Mouse (Mus musculus) Muller cell, postnatal 12 days (primary cell): ENCODE measurements around the gene Pck2.

Experiments
- DNase-seq: peaks from one replicate; pipeline ENCODE4 v3.0.0-alpha.2; 2015; ENCODE audit errors: inconsistent ontology term

Gene Pck2

GRCm38 (mm10) chr14:55527940-55528339 is 12.1 kb upstream of the Pck2 start:
- no peak for DNase-seq

DNA sequence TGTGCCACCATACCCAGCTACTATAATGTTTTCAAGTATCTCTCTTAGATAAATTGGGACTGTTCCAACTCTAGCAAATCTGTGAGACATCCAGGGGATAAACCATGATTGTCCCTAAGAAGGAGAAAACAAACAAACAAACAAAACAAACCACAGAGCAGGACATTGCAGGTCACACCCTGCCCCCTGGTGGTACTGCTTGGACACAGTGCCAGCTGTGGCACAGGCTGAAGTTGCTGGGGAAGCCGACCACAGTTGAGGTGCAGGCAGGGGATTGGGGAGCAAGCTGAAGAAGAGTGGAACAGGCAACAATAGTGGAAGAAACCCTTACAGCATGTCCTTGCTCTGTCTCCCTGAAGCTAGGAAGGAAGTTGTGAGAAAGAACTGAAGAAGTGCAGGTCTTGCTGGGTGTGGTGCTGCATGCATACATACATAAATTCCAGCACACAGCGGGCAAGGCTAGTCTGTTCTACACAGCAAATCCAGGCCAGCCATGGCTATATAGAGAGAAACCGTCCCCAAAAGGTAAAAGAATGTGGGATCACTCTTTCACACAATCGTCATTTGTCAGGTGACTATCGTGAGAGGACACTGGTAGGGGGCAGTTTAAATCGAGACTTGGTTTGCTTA is 3.8 kb upstream of the Pck2 start:
- DNase-seq: no peak

GRCm38 (mm10) chr14:55540787-55541321 is 788 bp downstream of the Pck2 start:
- DNase-seq: peak; percentile 73

DNA sequence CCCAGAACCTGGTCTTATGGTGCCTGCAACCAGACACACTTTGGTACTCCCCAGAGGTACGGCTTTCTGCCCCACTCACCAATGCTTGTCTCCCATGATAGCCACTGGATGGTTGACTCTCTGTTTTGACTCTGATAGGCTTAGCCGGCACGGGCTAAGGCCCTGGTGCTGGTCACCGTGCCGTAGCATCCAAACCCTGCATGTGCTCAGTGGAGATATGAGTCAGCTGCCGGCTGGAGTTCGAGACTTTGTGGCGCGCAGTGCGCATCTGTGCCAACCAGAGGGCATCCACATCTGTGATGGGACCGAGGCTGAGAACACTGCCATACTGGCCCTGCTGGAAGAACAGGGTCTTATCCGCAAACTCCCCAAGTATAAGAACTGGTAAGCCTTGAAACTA is 2.2 kb downstream of the Pck2 start:
- no peak for DNase-seq

DNA sequence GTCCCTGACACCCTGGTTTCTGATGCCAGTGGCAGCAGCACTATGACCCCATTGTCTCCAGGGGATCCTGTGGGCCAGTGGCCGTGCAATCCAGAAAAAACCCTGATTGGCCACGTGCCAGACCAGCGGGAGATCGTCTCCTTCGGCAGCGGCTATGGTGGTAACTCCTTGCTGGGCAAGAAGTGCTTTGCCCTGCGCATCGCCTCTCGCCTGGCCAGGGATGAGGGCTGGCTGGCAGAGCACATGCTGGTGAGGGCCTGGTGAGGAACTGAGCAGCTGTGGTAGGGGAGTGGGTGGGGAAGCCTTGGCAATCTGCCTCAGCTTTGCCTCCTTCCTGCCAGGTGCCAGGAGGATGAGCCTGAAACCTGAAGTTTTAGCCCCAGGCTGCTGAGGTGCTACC is 4.3 kb downstream of the Pck2 start:
- DNase-seq: no peak

GRCm38 (mm10) chr14:55550191-55550590 is 10.1 kb downstream of the Pck2 start:
- no peak for DNase-seq

DNA sequence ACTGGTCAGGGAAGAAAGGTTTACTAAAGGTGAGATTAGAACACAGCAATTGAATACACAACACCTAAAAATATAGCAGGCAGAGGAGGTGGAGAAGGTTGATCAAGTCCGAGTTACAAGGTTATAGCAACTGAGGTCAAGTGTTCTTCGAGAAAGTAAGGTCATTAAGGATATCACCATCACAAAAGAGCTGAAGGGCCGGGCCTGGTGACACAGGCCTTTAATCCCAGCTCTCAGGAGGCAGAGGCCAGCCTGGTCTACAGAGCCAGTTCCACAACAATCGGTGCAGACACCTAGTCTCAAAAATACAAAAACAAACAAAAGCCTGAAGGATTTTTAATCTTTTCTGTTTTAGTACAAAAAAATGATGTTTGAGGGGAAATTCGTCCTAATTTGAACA is 11.3 kb downstream of the Pck2 start:
- DNase-seq: no peak

DNA sequence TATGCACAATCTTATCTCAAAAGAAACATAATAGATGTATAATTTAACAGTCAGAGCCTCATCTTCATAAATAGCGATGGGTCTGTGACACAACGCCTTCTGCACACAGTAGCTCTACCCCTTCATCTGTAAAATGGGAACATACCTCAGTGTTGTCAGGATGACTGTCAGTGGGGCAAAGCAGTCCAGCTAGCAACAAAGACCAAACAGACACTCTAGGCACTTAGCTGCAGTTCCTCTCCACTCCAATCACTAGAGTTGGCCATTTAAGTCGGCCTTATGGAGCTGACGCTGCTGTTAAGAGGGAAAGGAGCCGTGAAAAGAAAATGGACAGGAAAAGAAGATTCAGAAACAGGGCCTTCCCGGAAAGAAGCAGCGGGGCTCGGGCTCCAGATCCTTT is 11.7 kb downstream of the Pck2 start:
- no peak for DNase-seq

DNA sequence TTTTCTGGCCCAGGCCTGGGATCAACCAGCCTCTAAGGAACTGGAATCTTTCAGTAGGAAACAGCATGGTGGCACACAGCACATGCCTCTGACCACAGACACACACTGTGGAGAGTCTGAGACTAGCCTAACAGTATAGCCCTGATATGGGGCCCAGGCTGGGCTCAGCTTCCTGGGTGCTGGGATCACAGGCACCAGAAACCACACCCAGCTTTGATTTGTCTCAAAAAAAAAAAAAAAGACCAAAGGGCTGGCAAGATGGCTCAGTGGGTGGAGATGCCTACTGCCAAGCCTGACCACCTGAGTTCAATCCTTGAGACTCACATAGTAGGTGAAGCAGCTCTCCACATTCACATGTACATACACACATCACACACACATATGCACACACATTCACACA is 14.6 kb downstream of the Pck2 start:
- no peak for DNase-seq

- no peak for DNase-seq
Observed at GRCm38 (mm10) chr14:55555788-55556187, 15.7 kb downstream of the Pck2 start.

- DNase-seq: peak; percentile 60
Observed at GRCm38 (mm10) chr14:55557003-55557402, 16.9 kb downstream of the Pck2 start.

- no peak for DNase-seq
Observed at GRCm38 (mm10) chr14:55557587-55557986, 17.5 kb downstream of the Pck2 start.

DNA sequence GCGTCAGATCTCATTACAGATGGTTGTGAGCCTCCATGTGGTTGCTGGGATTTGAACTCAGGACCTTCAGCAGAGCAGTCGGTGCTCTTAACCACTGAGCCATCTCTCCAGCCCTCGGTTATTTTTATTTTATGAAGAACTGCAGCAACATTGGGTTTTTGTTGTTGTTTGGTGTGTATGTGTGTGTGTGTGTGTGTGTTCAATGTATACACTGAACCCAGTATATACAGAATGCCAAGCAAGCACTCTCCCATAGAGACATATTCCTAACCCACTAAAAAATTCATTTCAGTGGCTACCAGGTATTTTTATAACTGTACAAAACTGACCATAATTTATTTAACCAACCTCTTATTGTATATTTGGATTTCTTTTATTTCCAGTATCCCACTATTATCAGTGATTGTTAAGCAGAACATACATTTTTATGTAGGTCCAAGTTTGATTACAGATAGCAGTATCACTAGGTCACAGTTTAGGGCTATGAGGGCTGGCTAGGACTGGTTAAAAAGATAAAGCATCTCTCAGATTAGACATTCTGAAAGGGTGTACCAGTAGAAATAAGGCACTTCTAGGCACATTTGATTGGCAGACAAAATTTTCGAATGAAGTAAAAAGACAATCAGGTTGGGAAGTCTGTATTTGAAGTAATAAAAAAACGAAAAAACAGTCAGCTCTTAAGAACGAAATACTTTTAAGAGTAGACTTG is 18.8 kb downstream of the Pck2 start:
- no peak for DNase-seq

DNA sequence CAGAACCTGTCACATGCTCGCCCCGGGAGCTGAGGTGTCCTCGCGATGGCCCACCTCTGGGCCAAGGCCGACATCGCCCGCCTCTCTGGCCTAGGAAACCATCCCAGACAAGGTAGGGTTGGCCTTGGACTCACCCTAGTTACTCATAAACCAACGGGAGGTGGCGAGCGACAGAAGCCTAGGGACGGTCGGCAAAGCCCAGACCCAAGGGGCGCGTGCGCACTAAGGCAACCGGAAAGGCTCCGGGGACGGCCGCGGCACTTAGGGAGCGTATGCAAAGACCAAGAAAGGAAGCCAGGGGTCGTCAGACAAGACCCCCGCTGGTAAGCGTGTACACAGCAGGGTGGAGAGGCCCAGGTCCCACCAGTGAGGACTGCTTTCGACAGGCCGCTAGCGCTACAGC is 19.7 kb downstream of the Pck2 start, which contains the start of gene Dcaf11:
TSS of gene Dcaf11 (plus strand) at position 208 of the 403 bp plus-strand sequence.
- DNase-seq: peak; percentile 96

DNA sequence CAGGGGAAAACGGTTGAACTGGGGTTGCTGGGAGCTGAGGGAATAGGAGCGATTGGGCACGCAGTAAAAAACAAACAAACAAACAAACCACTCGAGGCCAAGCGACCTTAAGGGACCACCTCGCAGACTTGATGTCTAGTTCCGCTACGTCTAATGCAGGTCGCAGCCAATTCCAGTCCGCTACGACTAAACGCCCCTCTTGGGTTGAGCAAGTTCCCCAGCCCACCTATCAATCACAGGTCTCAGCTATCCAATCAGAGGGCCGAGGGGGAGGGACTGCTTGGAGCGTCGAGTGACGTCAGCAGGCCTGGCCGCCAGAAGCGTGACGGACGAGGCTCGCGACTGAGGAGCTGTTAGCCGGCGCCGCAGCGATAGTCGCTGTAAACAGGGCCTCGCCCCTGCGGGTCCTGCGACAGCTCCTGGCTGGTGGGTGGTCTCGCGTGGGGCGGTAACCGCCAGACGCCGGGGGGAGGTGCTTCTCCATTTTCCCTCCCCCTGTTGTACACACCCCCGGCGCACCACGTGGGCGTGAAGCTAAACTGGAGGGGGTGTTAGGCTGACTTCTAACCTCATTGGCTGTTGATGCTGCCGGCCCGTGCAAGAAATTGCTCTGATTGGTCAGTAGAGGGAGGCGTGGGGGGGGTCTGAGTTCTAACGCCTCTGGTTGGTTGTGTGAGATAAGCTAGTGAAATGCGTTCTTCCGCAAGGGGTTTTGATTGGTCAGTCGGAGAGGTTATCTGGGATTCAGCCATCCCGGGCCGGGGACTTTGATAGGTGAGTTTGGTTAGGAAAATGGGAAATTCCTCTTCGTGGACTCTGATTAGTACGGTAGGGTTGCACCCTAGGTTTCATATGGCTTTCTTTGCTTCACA is 20.4 kb downstream of the Pck2 start, which contains the start of gene A730061H03Rik:
TSS of gene A730061H03Rik (minus strand) at position 205 of the 872 bp plus-strand sequence.
- DNase-seq: peak; percentile 100

GRCm38 (mm10) chr14:55561860-55562259 is 21.8 kb downstream of the Pck2 start:
- DNase-seq: no peak

- no peak for DNase-seq
Observed at GRCm38 (mm10) chr14:55563249-55563648, 23.2 kb downstream of the Pck2 start.

GRCm38 (mm10) chr14:55565748-55566147 is 25.7 kb downstream of the Pck2 start:
- no peak for DNase-seq

DNA sequence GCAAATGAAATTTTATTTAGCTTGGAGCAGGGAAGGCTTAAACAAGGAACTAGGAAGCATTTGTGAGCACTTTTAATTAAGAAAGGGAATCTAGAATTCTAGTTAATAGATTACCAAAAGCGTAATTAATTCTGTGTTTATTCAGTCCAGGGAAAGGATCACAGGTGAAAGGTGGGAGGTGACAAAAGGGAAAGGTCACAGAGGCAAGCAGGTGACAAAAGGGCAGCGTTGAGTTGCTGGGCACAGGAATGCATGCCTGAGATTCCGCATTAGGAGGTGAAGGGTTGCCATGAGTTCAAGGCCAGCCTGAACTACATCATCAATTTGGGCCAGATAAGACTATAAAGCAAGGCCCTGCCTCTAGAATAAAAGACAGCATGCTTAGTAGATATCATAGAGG is 27.4 kb downstream of the Pck2 start:
- no peak for DNase-seq

- DNase-seq: no peak
Observed at GRCm38 (mm10) chr14:55570588-55570987, 30.5 kb downstream of the Pck2 start.

DNA sequence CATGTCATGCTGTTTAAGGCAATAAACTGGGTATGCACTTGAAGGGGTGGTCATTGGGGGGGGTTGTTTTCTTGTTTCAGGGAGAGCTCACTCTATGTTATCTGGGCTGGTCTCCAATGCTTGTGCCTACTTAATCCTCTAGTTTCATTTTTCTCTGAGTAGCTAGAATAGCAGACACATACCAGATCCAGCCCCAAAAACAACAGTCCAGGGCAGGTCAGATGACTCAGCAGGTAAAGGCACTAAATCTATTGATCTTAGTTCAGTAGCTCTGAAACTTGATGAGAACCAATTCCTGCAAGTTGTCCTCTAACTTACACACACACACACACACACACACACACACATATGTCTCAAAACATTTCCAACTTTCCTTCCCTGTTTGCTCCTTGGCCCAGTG is 31.7 kb downstream of the Pck2 start:
- DNase-seq: no peak

- DNase-seq: no peak
Observed at GRCm38 (mm10) chr14:55575302-55575701, 35.2 kb downstream of the Pck2 start, which contains the start of gene Fitm1. Gene Fitm1 (plus strand): TSS chr14:55575617.
